Mouse (Mus musculus): ENCODE measurements at regions not wholly inside any gene's neighbourhood (a gene's known extent, or its start where the extent isn't known, plus 50 kb on each side); places are given as distances from the start of the nearest gene placed in this dataset.
"Not testable (repeated sequence)": the region's sequence is repeated elsewhere in the genome, so short reads cannot be mapped to it uniquely, and the experiment has no call there.

GRCm38 (mm10) chr8:37227091-37227490 lies 233.7 kb downstream of the AI429214 start:
- peak; percentile 16 for DNase-seq (ENCODE audit: extremely low read depth, low read depth, low spot score)

GRCm38 (mm10) chr8:37237306-37237705 lies 243.9 kb downstream of the AI429214 start:
- DNase-seq (ENCODE audit: extremely low read depth, low read depth, low spot score) = no peak

- no peak for DNase-seq (ENCODE audit: extremely low read depth, low read depth, low spot score)
Observed at GRCm38 (mm10) chr8:37239354-37239753, 245.9 kb downstream of the AI429214 start.

GRCm38 (mm10) chr8:37251234-37251633 lies 257.8 kb downstream of the AI429214 start:
- not testable (repeated sequence) for DNase-seq (ENCODE audit: extremely low read depth, low read depth, low spot score)

GRCm38 (mm10) chr8:37291069-37291850 lies 297.9 kb downstream of the AI429214 start:
- no peak for DNase-seq (ENCODE audit: extremely low read depth, low read depth, low spot score)
